Mouse (Mus musculus) left cerebral cortex, postnatal 10 days (tissue): ENCODE results near the gene Phactr3. TPM values are rescaled to one million over a fixed set of nuclear protein-coding genes. Genes with fewer than 3 reads are reported as not detected.

Experiments used
- DNase-seq, 2 experiments: peaks; one replicate each; pipeline ENCODE4 v3.0.0; 2021 to 2022; ENCODE audit warnings: low spot score in 2 of 2, mixed read lengths in 1 of 2; ENCODE audit errors: extremely low spot score in 1 of 2
- intact Hi-C: fragments of 180-260 bp; cut with DNase I; formaldehyde crosslinking; loops from one replicate; pipeline ENCODE4 v1.15.1; 2025
- total RNA-seq, 2 experiments: library from RNA; stranded (reverse); gene quantifications; 2 replicates each; pipeline ENCODE4 v1.2.3; 2021

Phactr3 gene
- total RNA-seq, 2 experiments from 2014 or later: 139 to 146 TPM

- intact Hi-C loops: no loop called here
- DNase-seq: no peak
Observed at GRCm38 (mm10) chr2:178131011-178131410, 12.2 kb downstream of the Phactr3 start.

GRCm38 (mm10) chr2:178131606-178132365 is 13.0 kb downstream of the Phactr3 start:
- peak in 1 of 2 experiments; percentile 5 for DNase-seq
- intact Hi-C loops: no loop called here

GRCm38 (mm10) chr2:178135713-178136112 is 16.9 kb downstream of the Phactr3 start:
- peak in 1 of 2 experiments; percentile 8 for DNase-seq
- intact Hi-C loops: loop anchor here (5.0 kb wide), 1 partner anchor 197 kb away; no protein-coding TSS in a partner anchor

DNA sequence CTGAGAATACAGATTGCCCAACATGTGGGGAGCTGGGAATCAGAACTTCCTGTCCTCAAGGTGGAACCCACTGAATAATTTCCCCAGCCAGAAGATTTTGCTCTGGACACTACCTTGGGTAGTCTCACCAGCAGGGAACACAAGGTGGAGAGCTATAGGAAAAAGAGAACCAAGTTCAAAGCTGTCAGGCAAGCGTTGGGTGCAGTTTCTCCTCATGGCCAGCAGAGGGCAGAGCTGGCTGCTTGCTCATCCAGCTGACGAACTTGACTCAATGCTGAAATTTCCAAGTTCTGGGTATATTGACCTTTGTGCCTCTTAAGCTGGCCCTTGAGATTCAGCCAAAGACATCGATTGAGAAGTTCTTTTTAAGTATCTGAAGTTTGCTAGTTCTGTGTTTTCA is 18.7 kb downstream of the Phactr3 start:
- intact Hi-C loops: loop anchor here (1.0 to 5.0 kb wide), 2 partner anchors 128 to 195 kb away; no protein-coding TSS in a partner anchor
- DNase-seq: peak; percentile 51 to 63

- intact Hi-C loops: loop anchor here (5.0 kb wide), 1 partner anchor 51 kb away; no protein-coding TSS in a partner anchor
- DNase-seq: peak; percentile 71 to 74
Observed at GRCm38 (mm10) chr2:178141489-178141922, 22.7 kb downstream of the Phactr3 start.

GRCm38 (mm10) chr2:178142291-178143023 is 23.7 kb downstream of the Phactr3 start:
- DNase-seq: peak in 1 of 2 experiments; percentile 61
- intact Hi-C loops: loop anchor here (5.0 kb wide), 1 partner anchor 50 kb away; no protein-coding TSS in a partner anchor

GRCm38 (mm10) chr2:178143024-178143415 is 24.2 kb downstream of the Phactr3 start:
- DNase-seq: no peak
- intact Hi-C loops: loop anchor here (5.0 kb wide), 1 partner anchor 49 kb away; no protein-coding TSS in a partner anchor

DNA sequence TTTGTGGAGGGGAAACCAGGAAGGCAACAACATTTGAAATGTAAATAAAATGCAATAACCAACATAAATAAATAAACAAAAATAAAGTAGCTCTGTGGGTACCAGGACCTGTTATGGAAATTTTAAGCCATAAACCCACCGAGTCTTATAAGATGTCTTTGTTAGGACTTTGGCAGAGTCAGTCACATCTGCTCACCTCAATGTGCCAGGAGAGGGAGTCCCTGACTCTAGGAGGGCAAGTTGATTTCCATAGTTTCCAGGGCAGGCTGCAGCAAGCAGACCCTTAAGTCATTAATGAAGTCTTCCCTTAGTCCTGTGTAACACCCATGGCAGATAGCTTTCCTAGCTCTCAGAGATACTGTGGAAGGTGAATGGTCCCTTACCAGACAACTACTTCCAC is 25.1 kb downstream of the Phactr3 start:
- intact Hi-C loops: loop anchor here (5.0 kb wide), 1 partner anchor 48 kb away; no protein-coding TSS in a partner anchor

DNA sequence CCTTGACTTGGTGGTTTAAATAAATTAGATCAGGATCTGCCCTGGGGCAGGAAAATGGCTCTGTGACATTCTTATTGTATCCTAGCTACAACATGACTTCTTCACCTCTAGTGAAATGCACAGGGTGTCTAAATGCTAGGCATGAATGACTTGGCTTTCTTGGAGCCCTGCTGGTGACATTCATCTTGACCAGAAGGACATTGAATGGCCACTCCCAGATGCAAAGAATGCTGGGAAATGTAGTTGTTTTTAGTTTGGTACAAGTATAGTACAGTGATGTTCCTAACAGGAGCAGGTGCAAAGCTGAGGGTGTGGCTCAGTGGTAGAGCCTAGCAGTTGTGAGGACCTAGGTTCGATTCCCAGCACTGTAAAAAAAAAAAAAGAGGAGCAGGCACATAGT is 30.5 kb downstream of the Phactr3 start:
- DNase-seq: no peak
- intact Hi-C loops: no loop called here

More for the DNA sequence above, 25.1 kb downstream of the Phactr3 start:
- no peak for DNase-seq

DNA sequence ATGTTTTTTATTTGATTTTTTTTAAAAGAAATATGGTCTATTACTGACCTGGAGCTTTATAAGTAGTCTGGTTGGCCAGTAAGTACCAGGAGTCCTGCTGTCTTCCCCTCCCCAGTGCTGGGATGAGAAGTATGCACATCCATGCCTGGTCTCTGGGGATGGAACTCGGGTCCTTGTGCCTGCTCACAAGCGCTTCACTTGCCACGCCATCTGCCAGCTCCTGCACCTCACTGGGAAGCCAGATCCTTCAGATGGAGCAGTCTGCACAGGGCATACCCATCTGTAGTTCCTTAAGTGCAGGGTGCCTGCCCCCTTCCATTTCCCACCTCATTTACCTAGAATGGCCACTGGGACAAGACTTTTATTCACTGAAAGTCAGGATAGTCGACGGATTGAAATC is 31.9 kb downstream of the Phactr3 start:
- intact Hi-C loops: no loop called here
- no peak for DNase-seq

- no peak for DNase-seq
- intact Hi-C loops: no loop called here
Observed at GRCm38 (mm10) chr2:178153601-178154000, 34.8 kb downstream of the Phactr3 start.

GRCm38 (mm10) chr2:178154129-178154528 is 35.4 kb downstream of the Phactr3 start:
- no peak for DNase-seq
- intact Hi-C loops: no loop called here

DNA sequence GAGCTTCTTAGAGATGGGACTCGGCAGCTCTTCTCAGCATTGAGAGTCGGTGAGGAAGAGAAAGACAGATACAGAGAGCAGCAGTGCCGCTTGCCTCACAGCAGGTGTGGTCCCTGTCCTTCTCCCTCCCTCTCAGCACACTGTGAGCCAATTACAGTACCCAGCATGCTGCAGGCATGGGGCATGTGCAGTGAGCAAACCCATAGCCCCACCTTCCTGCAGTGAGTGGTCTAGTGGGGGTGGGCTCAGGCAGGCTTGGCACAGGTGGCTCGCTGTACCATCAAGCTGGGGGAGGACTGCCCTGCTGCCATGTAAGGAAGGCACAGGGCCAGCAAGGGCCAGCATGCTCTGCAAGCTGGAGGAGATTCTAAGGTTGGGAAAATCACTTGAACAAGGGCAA is 35.8 kb downstream of the Phactr3 start:
- intact Hi-C loops: no loop called here
- peak in 1 of 2 experiments; percentile 45 for DNase-seq

- intact Hi-C loops: no loop called here
- DNase-seq: no peak
Observed at GRCm38 (mm10) chr2:178155176-178155916, 36.6 kb downstream of the Phactr3 start.

DNA sequence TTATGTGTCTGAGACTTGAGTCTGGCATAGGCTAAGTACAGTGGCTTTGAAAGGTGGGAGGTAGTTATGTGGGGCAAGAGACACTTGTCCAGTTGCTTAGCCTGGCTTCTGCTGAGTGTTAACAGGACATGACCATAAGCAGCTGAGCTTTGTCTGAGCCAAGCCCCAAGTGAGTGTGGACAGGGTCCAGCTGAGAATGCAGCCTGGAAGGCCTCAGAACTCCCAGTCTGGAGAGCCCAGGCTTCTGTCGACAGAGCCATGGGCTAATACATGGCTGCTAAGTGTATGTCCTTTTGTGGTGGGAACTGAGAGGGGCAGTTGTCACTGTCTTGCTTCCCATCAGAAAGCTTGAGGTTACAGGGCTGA is 37.1 kb downstream of the Phactr3 start:
- intact Hi-C loops: no loop called here
- peak in 1 of 2 experiments; percentile 16 for DNase-seq

DNA sequence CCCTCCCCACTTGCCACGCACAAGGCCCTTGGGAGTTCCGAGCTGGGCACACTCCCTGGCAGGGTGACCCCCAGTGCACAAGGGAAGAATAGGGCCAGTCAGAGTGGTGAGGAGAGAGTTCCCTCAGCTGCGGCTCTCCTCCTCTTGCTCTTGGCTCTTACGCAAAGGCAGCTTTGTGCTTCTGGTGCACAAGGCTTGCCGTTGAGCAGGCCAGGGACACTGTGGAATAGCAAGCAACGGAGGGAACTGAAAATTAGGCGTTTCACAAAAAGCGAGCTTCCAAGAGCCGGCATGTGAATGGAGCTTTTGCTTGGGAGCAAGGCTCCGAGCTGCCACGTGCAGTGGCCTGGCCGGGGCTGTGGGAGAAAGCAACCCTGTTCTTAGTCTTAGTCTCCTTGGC is 40.2 kb downstream of the Phactr3 start:
- intact Hi-C loops: no loop called here
- peak; percentile 58 to 77 for DNase-seq

DNA sequence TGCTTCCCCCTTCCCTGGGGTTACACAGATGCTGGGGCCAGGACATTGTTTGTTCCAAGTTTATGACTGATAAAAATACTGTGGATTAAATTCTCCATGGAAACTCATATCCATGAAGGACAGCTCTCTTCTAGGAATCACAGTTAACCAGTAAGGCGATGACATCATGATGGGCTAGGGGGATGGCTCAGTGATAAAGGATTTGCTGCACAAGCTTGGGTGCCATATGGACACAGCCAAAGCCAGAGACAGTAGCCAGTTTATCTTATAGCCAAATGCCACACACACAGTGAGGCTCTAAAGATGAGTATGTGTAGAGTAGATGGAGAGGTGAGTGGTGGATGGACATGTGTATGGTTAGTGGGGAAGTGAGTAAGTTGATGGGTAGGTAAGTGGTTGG is 45.2 kb downstream of the Phactr3 start:
- DNase-seq: no peak
- intact Hi-C loops: no loop called here

DNA sequence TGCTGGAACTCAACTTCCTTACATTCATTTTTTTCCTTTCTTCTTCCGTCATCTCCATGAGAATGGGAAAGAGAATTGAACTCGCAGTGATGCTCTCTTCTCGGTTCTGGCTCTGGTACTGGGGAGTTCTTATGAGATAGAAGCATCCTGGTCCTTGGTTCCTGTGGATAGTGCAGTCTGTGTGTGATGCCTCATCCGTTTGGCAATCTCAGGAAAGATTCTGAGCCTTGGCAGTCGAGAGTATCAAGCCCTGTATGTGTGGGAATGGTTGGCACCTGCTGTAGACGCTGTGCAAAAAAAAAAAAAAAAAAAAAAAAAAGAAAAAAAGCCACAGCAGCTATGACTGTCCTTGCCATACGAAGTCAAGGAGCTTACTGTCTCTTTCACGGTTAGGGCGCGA is 47.2 kb downstream of the Phactr3 start:
- no peak for DNase-seq
- intact Hi-C loops: no loop called here

DNA sequence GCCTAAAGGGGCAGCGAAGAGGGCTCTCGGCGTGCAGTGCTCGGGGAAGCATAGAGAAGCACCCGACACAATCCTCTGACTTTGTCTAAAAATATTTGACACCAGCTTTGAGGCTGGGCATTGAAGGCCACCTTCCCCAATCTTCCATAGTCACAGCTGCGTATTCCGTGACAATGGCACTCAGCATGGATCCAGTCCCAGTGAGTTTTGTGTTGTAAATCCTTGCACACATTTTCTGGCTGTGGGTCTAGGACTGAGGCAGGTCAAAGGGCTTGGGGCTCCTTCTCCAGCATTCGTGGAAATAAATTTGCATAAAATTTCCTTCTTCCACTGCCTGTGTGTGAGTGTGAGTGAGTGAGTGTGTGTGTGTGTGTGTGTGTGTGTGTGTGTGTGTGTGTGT is 51.2 kb downstream of the Phactr3 start:
- DNase-seq: no peak
- intact Hi-C loops: no loop called here
